Mouse (Mus musculus) liver, adult (tissue): Measurements from ENCODE around the gene Son.

Experiments
- GATA4 ChIP-seq: IDR thresholded peaks from 2 replicates; pipeline ENCODE4 v1.6.1; 2014; ENCODE audit warnings: mild to moderate bottlenecking, low read length; ENCODE audit not compliant: insufficient replicate concordance

Gene Son

GRCm38 (mm10) chr16:91694455-91695084 is 47.3 kb downstream of the Son start:
- TF ChIP-seq GATA4: no peak

- no peak for TF ChIP-seq GATA4
Measured at GRCm38 (mm10) chr16:91695108-91695755, 47.9 kb downstream of the Son start.

GRCm38 (mm10) chr16:91698995-91699394 is 51.7 kb downstream of the Son start:
- no peak for TF ChIP-seq GATA4

- no peak for TF ChIP-seq GATA4
Measured at GRCm38 (mm10) chr16:91701908-91702307, 54.6 kb downstream of the Son start.

GRCm38 (mm10) chr16:91702771-91703188 is 55.5 kb downstream of the Son start:
- TF ChIP-seq GATA4: no peak

GRCm38 (mm10) chr16:91704603-91705340 is 57.5 kb downstream of the Son start:
- no peak for TF ChIP-seq GATA4

GRCm38 (mm10) chr16:91710241-91710640 is 62.9 kb downstream of the Son start:
- no peak for TF ChIP-seq GATA4

GRCm38 (mm10) chr16:91716927-91717349 is 69.6 kb downstream of the Son start:
- no peak for TF ChIP-seq GATA4

- no peak for TF ChIP-seq GATA4
Measured at GRCm38 (mm10) chr16:91717399-91717798, 70.1 kb downstream of the Son start.

GRCm38 (mm10) chr16:91724247-91724646 is 76.9 kb downstream of the Son start:
- no peak for TF ChIP-seq GATA4

GRCm38 (mm10) chr16:91727433-91727832 is 80.1 kb downstream of the Son start:
- TF ChIP-seq GATA4: no peak

GRCm38 (mm10) chr16:91728123-91729065 is 81.1 kb downstream of the Son start, which contains the start of gene Cryzl1:
Gene Cryzl1, minus strand, starts transcription at chr16:91728975.
- no peak; the same call in 1 of the 2 replicates for TF ChIP-seq GATA4
